18 mouse cellular contexts compared by ENCODE assay signal in genomic region chr3:85764008-85764834, GRCm38 (mm10). TPM values are rescaled to one million over a fixed set of nuclear protein-coding genes. Genes with fewer than 3 reads are reported as not detected.
DNase-seq lines count a peak whose midpoint lies in the region; ATAC-seq and TF ChIP-seq lines count a peak whose summit lies in the region.
"Had no signal": no experiment of that assay in that cellular context is flagged by ENCODE, and none has a peak within 500 bp of the region (broad histone marks: within the 10 kb centered on the region; RNA-seq: fewer than 3 reads in every experiment).

No protein-coding gene starts in this region.

- H3K27ac ChIP-seq in hindbrain, postnatal 0 days, result no peak overlapping the region
- H3K27ac ChIP-seq in hindbrain, embryonic 16.5 days (ENCODE audit: low read depth, low read length), result no peak overlapping the region
- no peak overlapping the region for H3K27ac ChIP-seq in forebrain, embryonic 11.5 days (ENCODE audit: low read depth, low read length)
- H3K27ac ChIP-seq in intestine, embryonic 15.5 days, result no peak overlapping the region
- H3K27ac ChIP-seq in neural tube, embryonic 13.5 days (replicated peaks), result peak overlapping the region; percentile 2
- no peak overlapping the region for H3K27ac ChIP-seq in heart, adult 2 months
- H3K27ac ChIP-seq: embryonic facial prominence, embryonic 12.5 days; heart, embryonic 15.5 days; hindbrain, embryonic 13.5 days; kidney, embryonic 15.5 days; liver, embryonic 15.5 days had no signal

- TF ChIP-seq CTCF in hindbrain, postnatal 0 days (IDR thresholded peaks at IDR 0.05; ENCODE audit: low read depth), result no peak
- TF ChIP-seq CTCF in heart, adult 2 months (IDR thresholded peaks at IDR 0.05), result no peak

- WGBS in hindbrain, postnatal 0 days, result 39% methylated on average over 18 of the region's 18 CpGs
- 41% methylated on average over 18 of the region's 18 CpGs for whole genome bisulfite sequencing in hindbrain, embryonic 16.5 days
- WGBS in forebrain, embryonic 11.5 days, result 26% methylated on average over 18 of the region's 18 CpGs
- 57% methylated on average over 18 of the region's 18 CpGs for WGBS in intestine, embryonic 15.5 days
- WGBS in neural tube, embryonic 13.5 days, result 29% methylated on average over 18 of the region's 18 CpGs
- 84% methylated on average over 18 of the region's 18 CpGs for WGBS in heart, adult 2 months

- intact Hi-C loops in heart, adult 2 months (cut with DNase I), result no loop called here

- 0 out of 2 replicates have a peak, but pooled peaks have one; percentile 45 for ATAC-seq in hindbrain, postnatal 0 days
- no peak for ATAC-seq in hindbrain, embryonic 16.5 days
- peak; percentile 58 for ATAC-seq in forebrain, embryonic 11.5 days (replicated peaks; ENCODE audit: low FRiP score)
- ATAC-seq in intestine, embryonic 15.5 days, result peak; percentile 88
- ATAC-seq in neural tube, embryonic 13.5 days (ENCODE audit: low read depth), result peak; percentile 65

- DNase-seq in hindbrain, postnatal 0 days (ENCODE audit: low spot score), result no peak
- DNase-seq in forebrain, embryonic 11.5 days (ENCODE audit: low spot score), result no peak
- DNase-seq in kidney, postnatal 14 days, result no peak
- DNase-seq in right cerebral cortex, adult 18-20 months, result no peak
- DNase-seq in heart, adult 2 months, result no peak
- DNase-seq: adrenal gland, postnatal 10 days; cerebellum, postnatal 36 days; gastrocnemius, postnatal 25 days; lung, postnatal 4 days; spleen, adult 18-20 months had no signal

- TF ChIP-seq POLR2A in heart, adult 2 months (IDR thresholded peaks at IDR 0.05; ENCODE audit: insufficient read depth, low read depth, low read length), result no peak

- no peaks in the 10 kb centered on the region for H3K9me3 ChIP-seq in hindbrain, postnatal 0 days (ENCODE audit: low read length)
- H3K9me3 ChIP-seq in hindbrain, embryonic 16.5 days (ENCODE audit: control insufficient read depth, low read length), result no peaks in the 10 kb centered on the region
- no peaks in the 10 kb centered on the region for H3K9me3 ChIP-seq in forebrain, embryonic 11.5 days (ENCODE audit: control insufficient read depth, low read length)
- no peaks in the 10 kb centered on the region for H3K9me3 ChIP-seq in intestine, embryonic 15.5 days
- H3K9me3 ChIP-seq in neural tube, embryonic 13.5 days, result no peaks in the 10 kb centered on the region
- H3K9me3 ChIP-seq: embryonic facial prominence, embryonic 12.5 days; heart, embryonic 15.5 days; hindbrain, embryonic 13.5 days; kidney, embryonic 15.5 days; liver, embryonic 15.5 days had no signal

- no peaks in the 10 kb centered on the region for H3K4me1 ChIP-seq in hindbrain, postnatal 0 days (ENCODE audit: insufficient read depth, low read length)
- peaks cover 3% of the 10 kb centered on the region; the same call in 1 of the 2 replicates for H3K4me1 ChIP-seq in hindbrain, embryonic 16.5 days (ENCODE audit: control insufficient read depth, insufficient read depth, low read depth, low read length)
- peaks cover 4% of the 10 kb centered on the region; the same call in 1 of the 2 replicates for H3K4me1 ChIP-seq in forebrain, embryonic 11.5 days (replicated peaks; ENCODE audit: control insufficient read depth, insufficient read depth, low read length)
- H3K4me1 ChIP-seq in intestine, embryonic 15.5 days (replicated peaks), result no peaks in the 10 kb centered on the region
- peaks cover 19% of the 10 kb centered on the region for H3K4me1 ChIP-seq in neural tube, embryonic 13.5 days (replicated peaks)
- H3K4me1 ChIP-seq in heart, adult 2 months (ENCODE audit: control insufficient read depth, insufficient read depth, low read length), result no peaks in the 10 kb centered on the region
- H3K4me1 ChIP-seq: embryonic facial prominence, embryonic 12.5 days; heart, embryonic 15.5 days; liver, embryonic 15.5 days had no signal

- TF ChIP-seq EP300 in heart, adult 2 months (IDR thresholded peaks at IDR 0.05; ENCODE audit: insufficient read depth, low read depth, low read length), result no peak

- no peaks in the 10 kb centered on the region for H3K36me3 ChIP-seq in hindbrain, postnatal 0 days (ENCODE audit: insufficient read depth, low read length)
- H3K36me3 ChIP-seq in hindbrain, embryonic 16.5 days (ENCODE audit: control insufficient read depth, insufficient read depth, low read length), result no peaks in the 10 kb centered on the region
- H3K36me3 ChIP-seq in forebrain, embryonic 11.5 days (ENCODE audit: control insufficient read depth, insufficient read depth, low read length), result no peaks in the 10 kb centered on the region
- no peaks in the 10 kb centered on the region for H3K36me3 ChIP-seq in intestine, embryonic 15.5 days
- H3K36me3 ChIP-seq in neural tube, embryonic 13.5 days, result no peaks in the 10 kb centered on the region
- H3K36me3 ChIP-seq in heart, adult 2 months (ENCODE audit: control insufficient read depth, insufficient read depth, low read length), result no peaks in the 10 kb centered on the region
- H3K36me3 ChIP-seq: embryonic facial prominence, embryonic 12.5 days; heart, embryonic 15.5 days; hindbrain, embryonic 13.5 days; kidney, embryonic 15.5 days; liver, embryonic 15.5 days had no signal

- H3K27me3 ChIP-seq in hindbrain, postnatal 0 days (ENCODE audit: insufficient read depth, low read length), result no peaks in the 10 kb centered on the region
- no peaks in the 10 kb centered on the region for H3K27me3 ChIP-seq in hindbrain, embryonic 16.5 days (replicated peaks; ENCODE audit: control insufficient read depth, insufficient read depth, low read length)
- H3K27me3 ChIP-seq in forebrain, embryonic 11.5 days (ENCODE audit: control insufficient read depth, insufficient read depth, low read length), result no peaks in the 10 kb centered on the region
- H3K27me3 ChIP-seq in intestine, embryonic 15.5 days (replicated peaks), result no peaks in the 10 kb centered on the region
- H3K27me3 ChIP-seq in neural tube, embryonic 13.5 days, result no peaks in the 10 kb centered on the region
- no peaks in the 10 kb centered on the region for H3K27me3 ChIP-seq in heart, adult 2 months (ENCODE audit: control insufficient read depth, insufficient read depth, low read length)
- H3K27me3 ChIP-seq: embryonic facial prominence, embryonic 12.5 days; heart, embryonic 15.5 days; hindbrain, embryonic 13.5 days; kidney, embryonic 15.5 days; liver, embryonic 15.5 days had no signal

- H3K4me2 ChIP-seq in hindbrain, postnatal 0 days (ENCODE audit: low read depth, low read length), result peak overlapping the region; percentile 14
- H3K4me2 ChIP-seq in hindbrain, embryonic 16.5 days (ENCODE audit: low read length), result no peak overlapping the region
- peak overlapping the region; percentile 24; the same call in 1 of the 2 replicates for H3K4me2 ChIP-seq in forebrain, embryonic 11.5 days (ENCODE audit: low read depth, low read length, severe bottlenecking)
- 0 out of 2 replicates have a peak overlapping the region, but pooled peaks have one; percentile 25 for H3K4me2 ChIP-seq in intestine, embryonic 15.5 days (replicated peaks)
- H3K4me2 ChIP-seq in neural tube, embryonic 13.5 days, result peak overlapping the region; percentile 4
- H3K4me2 ChIP-seq: embryonic facial prominence, embryonic 12.5 days; heart, embryonic 15.5 days; hindbrain, embryonic 13.5 days; kidney, embryonic 15.5 days; liver, embryonic 15.5 days had no signal

- H3K79me2 ChIP-seq in heart, adult 2 months (replicated peaks; ENCODE audit: control insufficient read depth, insufficient read depth, low read length), result no peaks in the 10 kb centered on the region; the same call in 1 of the 2 replicates

- H3K9ac ChIP-seq in hindbrain, postnatal 0 days (replicated peaks; ENCODE audit: low read length), result no peak overlapping the region
- no peak overlapping the region for H3K9ac ChIP-seq in hindbrain, embryonic 16.5 days (ENCODE audit: low read depth, low read length)
- H3K9ac ChIP-seq in forebrain, embryonic 11.5 days (ENCODE audit: low read length), result no peak overlapping the region
- H3K9ac ChIP-seq in intestine, embryonic 15.5 days, result no peak overlapping the region
- H3K9ac ChIP-seq in neural tube, embryonic 13.5 days, result no peak overlapping the region
- no peak overlapping the region for H3K9ac ChIP-seq in heart, adult 2 months (ENCODE audit: low read depth, low read length)
- H3K9ac ChIP-seq: embryonic facial prominence, embryonic 12.5 days; heart, embryonic 15.5 days; hindbrain, embryonic 13.5 days; kidney, embryonic 15.5 days; liver, embryonic 15.5 days had no signal

- H3K4me3 ChIP-seq in hindbrain, postnatal 0 days (ENCODE audit: low read length), result no peak overlapping the region
- H3K4me3 ChIP-seq in hindbrain, embryonic 16.5 days (ENCODE audit: low read length), result no peak overlapping the region
- no peak overlapping the region for H3K4me3 ChIP-seq in forebrain, embryonic 11.5 days (ENCODE audit: low read depth, low read length)
- H3K4me3 ChIP-seq in intestine, embryonic 15.5 days (replicated peaks), result no peak overlapping the region
- no peak overlapping the region for H3K4me3 ChIP-seq in neural tube, embryonic 13.5 days
- no peak overlapping the region for H3K4me3 ChIP-seq in heart, adult 2 months
- H3K4me3 ChIP-seq: embryonic facial prominence, embryonic 12.5 days; heart, embryonic 15.5 days; hindbrain, embryonic 13.5 days; kidney, embryonic 15.5 days; liver, embryonic 15.5 days had no signal

RNA-seq across cellular contexts. Expression of gene Fam160a1, which starts 52.9 kb away (rescaled TPM):
- 1.2 and 1.8 TPM in 2 replicates for total RNA-seq in hindbrain, postnatal 0 days (2014; rRNA removed)
- 0.45 and 0.48 TPM in 2 replicates for polyA plus RNA-seq in hindbrain, postnatal 0 days (2015; fragmentation: Nextera tagmentation; extraction: Ambion mirVana)
- polyA plus RNA-seq in hindbrain, embryonic 16.5 days (2015; fragmentation: Nextera tagmentation; extraction: Ambion mirVana), result 0.57 and 0.63 TPM in 2 replicates
- polyA plus RNA-seq in forebrain, embryonic 11.5 days (2014; fragmentation: Nextera tagmentation; extraction: Ambion mirVana), result 0.64 and 0.67 TPM in 2 replicates
- polyA plus RNA-seq in intestine, embryonic 15.5 days (2015; fragmentation: Nextera tagmentation; extraction: Ambion mirVana), result 3.1 and 3.3 TPM in 2 replicates
- 0.21 and 0.39 TPM in 2 replicates for polyA plus RNA-seq in neural tube, embryonic 13.5 days (2015; fragmentation: Nextera tagmentation; extraction: Ambion mirVana)
- total RNA-seq in heart, adult 2 months (2021), result 10 to 100 TPM; 47.0 to 68.1 TPM
- 25.0 and 38.7 TPM in 2 replicates for polyA plus RNA-seq in heart, adult 2 months (2012; rRNA removed)
